Mouse (Mus musculus) CD8-positive naive resting alpha-beta T cell, adult 2 months (primary cell): ENCODE results near the gene Zfp961.

ENCODE experiments used
- DNase-seq, 2 experiments: peaks; one replicate each; pipeline ENCODE4 v3.0.0; 2022; ENCODE audit warnings: low read depth in 2 of 2, low spot score in 2 of 2

Gene Zfp961

DNA sequence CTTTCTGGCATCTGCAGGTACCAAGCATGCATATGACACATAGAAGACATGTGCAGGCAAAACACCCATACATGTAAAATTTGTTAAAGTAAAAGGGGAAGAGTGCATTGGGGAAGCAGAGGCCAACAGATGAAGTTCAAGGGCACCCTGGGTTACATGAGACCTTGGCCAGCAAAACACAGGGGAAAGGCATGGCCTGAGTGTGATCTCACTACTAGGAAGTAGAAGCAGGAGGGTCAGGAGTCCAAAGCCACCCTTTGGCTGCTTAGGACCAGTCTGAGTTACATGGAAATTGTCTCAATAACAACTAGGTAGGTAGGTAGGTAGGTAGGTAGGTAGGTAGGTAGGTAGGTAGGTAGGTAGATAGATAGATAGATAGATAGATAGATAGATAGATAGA, 9.6 kb downstream of the Zfp961 start:
- no peak for DNase-seq

DNA sequence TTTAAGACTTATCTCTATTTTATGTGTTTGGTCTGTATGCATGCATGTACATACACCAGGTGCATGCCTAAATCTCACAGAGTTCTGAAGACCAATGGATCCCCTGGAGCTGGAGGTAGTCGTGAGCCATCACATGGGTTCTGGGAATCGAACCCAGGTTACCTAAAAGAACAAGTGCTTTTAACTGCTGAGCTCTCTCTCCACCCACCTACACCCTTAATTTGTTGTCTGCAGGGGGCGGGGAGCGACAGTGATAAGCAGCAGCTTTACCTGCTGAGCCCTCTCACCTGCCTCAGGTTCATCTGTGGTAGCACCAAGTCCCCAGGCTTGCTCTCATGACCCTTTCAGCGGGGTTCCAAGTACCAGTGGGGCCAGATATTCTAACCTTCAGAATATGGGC, 11.0 kb downstream of the Zfp961 start:
- DNase-seq: no peak

DNA sequence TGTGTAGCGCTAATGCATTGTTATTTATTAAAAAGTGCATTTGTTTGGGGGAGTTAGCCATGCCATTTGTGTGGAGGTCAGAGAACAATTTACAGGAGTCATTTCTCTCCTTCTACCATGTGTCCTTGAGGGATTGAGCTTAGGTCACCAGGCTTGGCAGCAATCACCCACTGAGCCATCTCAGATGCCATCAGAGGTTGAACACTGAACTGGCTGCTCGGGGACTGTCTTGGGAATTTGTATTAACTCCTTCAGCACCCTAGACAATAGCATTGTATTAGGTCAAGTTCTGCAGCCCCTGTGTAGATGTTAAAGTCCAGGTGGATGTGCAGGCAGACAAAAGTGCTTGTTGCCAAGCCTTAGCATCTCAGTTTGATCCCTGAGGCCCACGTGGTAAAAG, 13.2 kb downstream of the Zfp961 start:
- no peak for DNase-seq

DNA sequence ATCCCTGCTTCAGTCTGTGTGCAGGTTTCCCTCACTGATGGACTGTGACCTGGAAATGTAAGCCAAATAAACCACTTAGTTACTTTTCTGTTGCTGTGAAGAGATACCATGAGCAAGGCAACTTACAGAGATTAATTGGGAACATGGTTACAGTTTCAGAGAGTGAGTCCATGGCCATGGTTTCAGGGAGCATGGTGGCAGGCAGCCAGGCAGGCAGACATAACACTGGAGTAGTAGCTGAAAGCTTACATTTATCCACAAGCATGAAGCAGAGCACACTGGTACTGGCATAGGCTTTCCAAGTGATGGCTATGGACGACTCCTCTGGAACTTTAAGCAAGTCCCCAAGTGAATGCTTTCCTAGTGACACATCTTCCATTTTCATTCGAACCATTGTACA, 14.3 kb downstream of the Zfp961 start:
- no peak for DNase-seq

DNA sequence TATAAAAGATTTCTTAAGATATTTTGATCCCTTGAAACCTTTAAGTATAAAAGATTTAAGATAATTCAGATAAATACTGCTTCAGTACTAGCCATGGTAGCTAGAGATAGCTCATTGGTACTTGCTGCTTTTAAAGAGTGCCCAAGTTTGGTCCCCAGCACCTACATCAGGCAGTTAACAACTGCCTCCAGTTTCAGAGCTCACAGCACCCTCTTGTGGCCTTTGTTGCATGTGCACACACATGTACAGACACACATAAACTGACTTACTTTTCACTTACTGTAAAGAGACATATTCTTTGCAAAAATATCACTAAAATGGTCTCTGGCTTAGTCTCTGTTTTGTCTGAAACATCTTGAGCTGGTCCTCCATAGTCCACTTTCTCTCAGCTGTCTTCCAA, 15.6 kb downstream of the Zfp961 start:
- DNase-seq: no peak

DNA sequence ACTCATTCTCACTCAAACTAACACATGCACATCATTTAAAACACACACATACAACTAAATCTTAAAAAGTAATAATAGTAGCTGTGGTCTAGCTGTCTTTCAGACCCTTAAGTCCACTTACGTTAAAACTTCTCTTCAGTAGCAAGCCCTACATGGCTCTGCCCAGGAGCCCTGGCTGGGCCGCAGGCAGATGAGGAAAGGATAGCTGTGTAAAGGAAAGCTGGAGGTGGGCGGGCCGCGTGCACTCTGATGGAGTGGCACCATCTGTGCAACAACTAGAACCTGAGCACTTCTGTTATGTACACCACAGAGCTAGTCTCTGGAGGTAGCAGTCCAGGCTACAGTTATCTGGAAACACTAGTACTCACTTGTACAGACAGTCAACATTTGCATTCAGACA, 16.4 kb downstream of the Zfp961 start:
- no peak for DNase-seq

DNA sequence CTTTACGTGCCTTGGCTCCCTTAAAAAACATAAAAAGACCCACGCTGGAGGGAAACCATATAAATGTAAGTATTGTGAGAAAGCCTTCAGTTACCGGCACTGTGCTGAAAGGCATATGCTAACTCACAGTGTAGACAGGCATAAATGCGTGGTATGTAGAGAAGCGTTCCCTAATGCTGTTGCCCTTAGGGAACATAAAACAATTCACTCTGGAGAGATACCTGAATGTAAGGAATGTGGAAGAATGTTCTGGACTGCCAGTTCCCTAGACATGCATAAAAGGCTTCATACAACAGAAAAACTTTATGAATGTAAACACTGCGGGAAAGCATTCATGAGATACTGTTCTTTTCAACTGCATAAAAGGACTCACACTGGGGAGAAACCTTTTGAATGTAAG, 17.3 kb downstream of the Zfp961 start:
- DNase-seq: no peak

DNA sequence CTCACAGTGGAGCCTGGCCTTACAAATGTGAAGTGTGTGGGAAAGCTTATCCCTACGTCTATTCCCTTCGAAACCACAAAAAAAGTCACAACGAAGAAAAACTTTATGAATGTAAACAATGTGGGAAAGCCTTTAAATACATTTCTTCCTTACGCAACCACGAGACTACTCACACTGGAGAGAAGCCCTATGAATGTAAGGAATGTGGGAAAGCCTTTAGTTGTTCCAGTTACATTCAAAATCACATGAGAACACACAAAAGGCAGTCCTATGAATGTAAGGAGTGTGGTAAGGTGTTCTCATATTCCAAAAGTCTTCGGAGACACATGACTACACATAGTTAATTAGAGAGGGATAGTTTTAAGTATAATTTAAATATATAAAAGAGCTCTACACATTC, 17.8 kb downstream of the Zfp961 start:
- no peak for DNase-seq

DNA sequence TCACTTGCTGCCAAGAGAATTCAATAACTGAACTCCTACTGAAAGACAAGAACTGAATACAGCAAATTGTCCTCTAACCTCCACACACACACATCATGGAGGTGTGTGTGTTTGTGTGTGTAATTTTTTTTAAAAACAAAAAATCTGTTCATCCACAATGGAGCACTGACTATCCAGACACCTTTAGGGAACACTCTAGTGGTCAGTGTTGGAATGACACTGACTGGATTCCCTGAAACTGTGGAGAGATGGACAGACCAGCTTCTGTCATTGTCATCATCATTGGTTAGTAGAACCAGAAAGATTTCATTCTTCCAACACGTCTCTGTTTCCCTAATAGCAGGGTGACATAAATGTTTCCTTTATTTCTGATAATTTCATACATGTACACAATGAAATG, 21.1 kb downstream of the Zfp961 start:
- DNase-seq: no peak

DNA sequence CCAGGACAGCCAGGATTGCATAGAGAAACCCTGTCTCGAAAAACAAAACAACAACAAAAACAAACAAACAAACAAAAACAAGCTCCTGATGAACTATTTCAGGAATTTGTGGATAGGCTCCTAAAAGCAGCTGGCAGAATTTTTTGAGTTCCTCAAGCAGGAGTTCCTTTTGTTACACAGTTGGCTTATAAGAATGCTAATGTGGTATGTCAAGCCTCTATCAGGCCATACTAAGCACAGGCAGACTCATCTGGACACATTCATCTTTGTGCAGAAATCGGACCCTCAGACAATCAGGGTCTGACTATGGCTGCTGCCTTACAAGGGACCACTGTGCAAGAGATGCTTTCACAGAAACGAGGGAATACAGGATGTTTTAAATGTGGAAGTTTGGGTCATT, 23.4 kb downstream of the Zfp961 start:
- DNase-seq: no peak

DNA sequence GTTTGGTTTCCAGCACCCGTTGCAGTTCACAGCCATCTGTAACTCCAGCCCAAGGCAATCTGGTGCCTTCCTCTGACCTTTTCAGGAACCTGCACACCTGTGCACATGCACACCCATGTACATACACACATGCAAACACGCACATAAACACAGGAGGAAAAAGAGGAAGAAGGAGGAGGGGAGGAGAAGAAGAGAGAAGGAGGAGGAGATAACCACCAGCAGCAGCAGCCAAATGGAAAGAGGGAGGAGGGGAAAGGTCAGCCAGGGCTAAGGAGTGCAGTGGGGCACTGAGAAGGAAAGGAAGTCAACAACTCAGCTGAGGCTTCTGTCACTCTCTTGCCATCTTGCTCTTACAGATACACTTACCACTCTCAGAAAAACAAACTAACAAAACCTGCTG, 30.2 kb downstream of the Zfp961 start:
- DNase-seq: no peak

DNA sequence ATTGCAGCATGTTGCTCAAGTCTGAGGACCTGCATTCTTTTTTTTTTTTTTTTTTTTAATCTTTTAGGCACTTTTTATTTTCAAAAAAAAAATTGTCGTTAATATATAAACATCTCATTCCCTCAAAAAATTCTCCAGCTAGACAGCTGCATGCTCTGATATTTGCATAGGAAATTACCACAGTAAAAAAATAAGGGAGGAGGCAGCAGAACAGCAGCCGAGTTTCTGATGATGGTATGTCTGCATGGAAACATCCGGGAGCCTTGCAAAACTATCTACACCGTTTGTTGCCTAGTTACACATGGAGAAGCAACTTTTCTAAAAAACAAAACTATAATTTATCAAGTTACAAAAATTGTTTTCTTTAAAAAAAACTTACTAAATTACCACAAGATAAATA, 30.6 kb downstream of the Zfp961 start:
- no peak for DNase-seq

DNA sequence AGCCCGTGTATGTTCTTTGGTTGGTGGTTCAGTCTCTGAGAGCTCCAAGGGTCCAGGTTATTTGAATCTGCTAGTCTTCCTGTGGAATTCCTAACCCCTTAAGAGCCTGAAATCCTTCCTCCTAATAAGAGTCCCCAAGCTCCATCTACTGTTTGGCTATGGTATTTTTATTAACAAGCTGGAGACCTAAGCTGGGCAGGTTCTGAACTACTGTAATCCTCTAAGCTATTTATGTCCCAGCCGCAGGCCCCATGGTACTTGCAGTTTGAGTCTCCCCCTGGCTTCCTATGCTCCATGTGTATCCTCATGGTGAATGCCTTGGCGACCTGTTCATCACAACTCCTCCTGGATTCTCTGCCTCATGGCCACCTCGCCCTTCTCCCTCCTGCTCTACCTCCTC, 33.8 kb downstream of the Zfp961 start:
- no peak for DNase-seq

DNA sequence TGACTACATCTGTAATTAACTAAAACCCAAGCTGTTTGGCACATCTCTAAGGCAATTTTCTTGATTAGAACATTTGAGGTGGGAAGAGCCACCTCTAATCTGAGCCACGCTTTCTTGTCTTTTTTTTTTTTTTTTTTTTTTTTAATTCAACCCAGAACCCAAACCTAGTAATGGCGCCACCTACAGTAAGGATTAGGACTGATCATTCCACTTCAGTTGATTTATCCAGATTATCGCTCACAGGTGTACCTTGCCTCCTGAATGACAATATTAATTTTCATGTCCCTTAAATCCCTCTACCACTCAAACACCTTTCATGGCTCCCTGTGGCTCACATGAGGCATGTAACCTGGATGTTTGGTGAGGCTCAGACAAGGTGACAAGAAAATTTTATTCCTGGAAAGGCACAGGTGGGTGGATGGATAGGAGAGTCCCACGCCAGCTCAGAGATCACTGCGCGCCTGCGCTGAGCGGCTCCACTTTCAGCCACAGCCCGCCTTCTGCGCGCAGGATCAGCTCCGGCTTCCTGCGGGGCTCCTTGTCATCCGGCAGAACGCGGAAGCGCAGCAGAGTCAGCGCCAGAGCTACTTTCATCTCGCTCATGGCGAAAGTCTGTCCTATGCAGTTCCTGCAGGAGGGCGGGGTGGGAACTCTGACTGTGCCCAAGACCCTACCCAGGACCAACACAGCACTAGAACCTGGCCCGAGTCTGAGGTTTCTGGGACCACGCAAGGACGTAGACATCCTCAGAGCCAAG, 37.5 kb downstream of the Zfp961 start:
- DNase-seq: peak; percentile 23 to 35

DNA sequence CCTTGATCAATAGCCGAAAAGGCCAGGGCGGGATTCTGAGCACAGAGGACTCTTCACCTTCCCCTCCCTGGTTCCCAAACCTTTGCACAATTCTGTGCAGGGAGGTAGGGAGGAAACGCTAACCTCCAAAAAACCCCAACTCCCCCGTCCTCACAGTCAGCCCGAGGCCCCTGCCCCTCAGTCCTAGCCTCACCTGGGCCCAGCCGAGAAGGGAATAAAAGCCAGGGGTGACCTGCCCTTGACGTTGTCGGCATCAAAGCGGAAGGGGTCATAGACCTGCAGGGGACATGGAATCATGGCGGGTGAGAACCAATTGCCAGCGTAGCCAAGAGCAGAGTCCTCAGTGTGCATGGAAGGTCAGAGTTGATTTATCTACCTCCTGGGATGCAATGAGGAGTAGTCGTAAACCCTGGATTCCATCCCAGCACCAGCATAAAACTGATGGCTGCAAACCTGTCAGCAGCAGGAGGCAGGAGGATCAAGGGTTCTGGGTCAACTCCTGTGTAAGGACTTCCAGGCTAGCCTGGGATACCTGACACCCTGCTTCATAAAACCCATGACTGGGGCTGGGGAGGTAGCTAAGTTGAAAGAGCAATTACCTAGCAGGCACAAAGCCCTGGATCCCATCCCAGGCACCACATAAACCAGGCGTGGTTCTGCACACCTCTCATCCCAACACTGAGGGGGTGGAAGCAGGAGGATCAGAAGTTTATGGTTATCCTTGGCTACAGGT, 38.2 kb downstream of the Zfp961 start:
- DNase-seq: no peak

DNA sequence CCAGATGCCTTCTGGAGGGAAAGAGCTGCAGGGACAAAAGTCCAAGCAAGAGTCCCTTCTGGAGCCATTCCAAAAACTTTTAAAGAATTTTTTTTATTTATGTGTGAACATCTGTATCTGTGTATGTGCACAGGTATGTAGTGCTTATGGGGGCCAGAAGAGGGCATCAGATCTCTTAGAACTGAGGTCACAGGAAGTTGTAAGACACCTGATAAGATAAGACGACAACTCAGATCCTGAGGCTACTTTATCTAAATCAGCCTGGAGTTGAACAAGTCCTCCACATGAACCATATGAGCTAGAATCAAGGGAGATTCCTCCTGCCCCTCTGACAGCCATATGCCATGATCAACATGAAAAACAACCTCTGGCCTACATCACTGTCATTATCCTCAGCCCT, 48.6 kb downstream of the Zfp961 start:
- no peak for DNase-seq

DNA sequence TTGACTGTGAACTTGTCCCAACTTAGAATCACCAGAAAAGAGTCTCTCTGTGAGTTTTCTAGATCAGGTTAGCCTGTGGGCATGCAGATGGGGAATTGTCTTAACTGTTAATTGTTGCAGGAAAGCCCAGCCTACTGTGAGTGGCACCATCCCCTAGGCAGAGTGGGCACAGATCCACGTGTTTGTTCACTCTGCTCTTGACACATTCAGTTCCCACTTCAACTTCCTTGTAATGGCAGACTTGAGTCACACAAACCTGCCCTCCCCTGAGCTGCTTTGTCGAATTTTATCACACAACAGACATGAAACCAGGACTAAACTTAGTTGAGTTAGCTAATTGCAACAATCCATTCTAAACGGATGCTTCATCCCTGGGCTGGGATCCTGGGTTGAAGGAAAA, 49.4 kb downstream of the Zfp961 start:
- no peak for DNase-seq

DNA sequence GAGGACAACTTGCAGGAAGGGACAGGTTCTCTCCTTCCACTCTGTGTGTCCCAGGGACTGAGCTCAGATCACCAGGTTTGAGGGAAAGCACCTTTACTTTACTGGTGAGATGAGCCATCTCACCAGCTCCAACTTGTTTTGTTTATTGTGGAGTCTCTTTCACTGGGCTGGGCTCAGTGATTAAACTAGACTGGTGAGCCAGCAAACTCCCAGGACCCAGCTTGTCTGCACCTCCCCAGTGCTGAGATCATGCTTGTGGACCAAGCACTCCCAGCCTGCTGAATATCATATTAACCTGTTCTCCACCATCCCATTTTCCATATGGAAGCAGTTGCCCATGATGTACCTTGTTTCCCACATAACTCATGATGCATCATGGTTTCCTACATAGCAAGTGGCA, 52.1 kb downstream of the Zfp961 start:
- DNase-seq: no peak

DNA sequence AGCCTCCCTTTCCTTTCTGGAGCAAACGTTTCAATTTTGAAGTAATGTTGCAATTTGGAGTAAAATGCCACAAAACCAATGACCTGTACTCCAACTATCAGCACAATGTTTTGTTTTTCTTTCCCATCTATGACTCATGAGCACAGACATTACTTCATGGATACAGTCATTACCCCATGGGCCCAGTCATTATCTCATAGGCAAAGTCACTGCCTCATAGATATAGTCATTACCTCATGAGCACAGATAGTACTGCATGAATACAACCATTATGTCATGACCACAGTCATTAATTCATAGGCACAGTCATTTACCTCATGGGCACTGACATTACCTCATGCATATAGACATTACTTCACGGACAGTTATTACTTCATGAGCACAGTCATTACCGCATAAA, 55.1 kb downstream of the Zfp961 start:
- DNase-seq: no peak

DNA sequence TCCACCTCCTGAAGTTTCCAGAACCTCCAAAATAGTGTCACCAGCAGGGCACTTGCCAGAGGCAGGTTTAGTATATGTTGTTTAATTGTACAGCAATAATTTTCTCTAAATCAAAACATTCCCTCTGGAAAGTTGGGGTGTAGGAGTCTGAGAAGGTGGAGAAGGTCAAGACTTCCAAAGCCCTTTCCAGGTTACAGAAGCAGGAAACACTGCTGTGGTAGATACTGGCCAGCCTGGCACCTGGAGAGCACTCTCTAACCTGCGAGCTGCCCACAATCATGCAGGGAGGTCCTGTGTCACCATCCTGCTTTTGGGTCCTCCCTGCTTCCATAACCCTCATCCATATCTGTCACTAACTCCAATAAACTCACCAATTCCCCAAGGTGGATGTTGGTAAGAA, 55.9 kb downstream of the Zfp961 start:
- no peak for DNase-seq

DNA sequence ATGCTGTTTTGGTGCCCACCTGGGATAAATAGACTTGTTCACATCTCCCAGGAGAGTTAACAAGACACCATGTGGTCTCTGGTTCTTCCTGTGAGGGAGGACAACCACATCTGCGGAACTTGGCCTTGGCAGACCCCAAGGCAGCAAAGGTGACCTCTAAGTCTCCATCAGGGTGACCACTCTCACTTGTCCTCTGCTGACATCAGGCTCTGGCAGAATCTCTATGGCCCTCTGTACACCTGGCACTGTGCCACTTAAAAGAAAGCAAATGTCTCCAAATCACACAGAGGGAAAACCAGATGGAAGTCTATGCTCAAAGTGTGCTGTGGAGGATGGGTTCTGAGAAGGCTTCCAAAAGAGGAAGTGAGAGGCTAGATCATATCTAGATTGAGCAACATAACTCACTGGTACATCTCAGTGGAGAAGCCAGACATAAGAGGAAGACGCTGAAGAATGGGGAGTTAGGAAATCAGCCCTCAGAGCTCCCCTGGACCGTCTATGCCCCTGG, 57.4 kb downstream of the Zfp961 start:
- no peak for DNase-seq

DNA sequence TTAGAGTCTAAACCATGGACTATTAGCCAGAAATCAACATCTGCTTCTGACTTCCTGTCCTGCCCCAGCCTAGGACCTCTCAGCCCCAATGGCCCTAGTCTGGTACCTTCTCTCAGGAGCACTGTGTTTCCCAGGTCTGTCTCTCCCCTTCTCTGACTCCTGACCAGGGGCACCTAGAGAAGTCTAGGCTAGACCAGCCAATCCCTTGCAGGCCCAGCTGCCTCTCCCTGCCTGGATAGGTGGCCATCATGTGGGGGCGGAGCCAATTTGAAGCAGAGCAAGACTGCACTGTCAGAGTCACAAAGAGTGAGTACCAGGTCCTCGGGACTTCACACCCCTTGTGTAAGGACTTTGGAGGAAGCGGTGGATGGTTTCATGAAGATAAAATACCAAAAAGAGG, 58.6 kb downstream of the Zfp961 start, which contains the start of gene Cyp4f18:
Gene Cyp4f18, minus strand, starts transcription at position 154 of the 400 bp plus-strand sequence.
- no peak for DNase-seq
